Mouse (Mus musculus) heart, embryonic 11.5 days (tissue): ENCODE measurements around the gene Zrsr1. TPM values are rescaled to one million over a fixed set of nuclear protein-coding genes. Genes with fewer than 3 reads are reported as not detected.
A peak's percentile ranks its signal among the peaks of the same experiment; 100 is the strongest.

Source experiments
- ATAC-seq: fragments of 200-750 bp; cut with Nextera tagmentation; replicated peaks from 2 replicates; pipeline ENCODE4 v1.8.0; 2017; ENCODE audit warnings: moderate library complexity; ENCODE audit not compliant: insufficient number of reproducible peaks, low FRiP score, low TSS enrichment
- H3K27ac ChIP-seq: fragments of 300-500 bp; sonication (generic); 2 replicates; pipeline ENCODE4 v1.5.1; 2014; ENCODE audit warnings: mild to moderate bottlenecking, low read depth, low read length
- H3K27me3 ChIP-seq: fragments of 300-500 bp; sonication (generic); 2 replicates; pipeline ENCODE4 v1.6.1; 2014; ENCODE audit warnings: mild to moderate bottlenecking, low read length, mixed read lengths; ENCODE audit not compliant: control insufficient read depth, insufficient read depth
- H3K36me3 ChIP-seq: fragments of 300-500 bp; sonication (generic); 2 replicates; pipeline ENCODE4 v1.6.1; 2014; ENCODE audit warnings: mild to moderate bottlenecking, low read length, moderate library complexity, mixed read lengths; ENCODE audit not compliant: control insufficient read depth, insufficient read depth
- H3K4me1 ChIP-seq: fragments of 300-500 bp; sonication (generic); 2 replicates; pipeline ENCODE4 v1.6.1; 2014; ENCODE audit warnings: low read length; ENCODE audit not compliant: control insufficient read depth, insufficient read depth
- H3K4me2 ChIP-seq: fragments of 300-500 bp; sonication (generic); 2 replicates; pipeline ENCODE4 v1.6.1; 2014; ENCODE audit warnings: mild to moderate bottlenecking, moderate library complexity
- H3K4me3 ChIP-seq: fragments of 300-500 bp; sonication (generic); 2 replicates; pipeline ENCODE4 v1.5.1; 2014; ENCODE audit warnings: low read depth, low read length
- H3K9ac ChIP-seq: fragments of 300-500 bp; sonication (generic); 2 replicates; pipeline ENCODE4 v1.6.1; 2014; ENCODE audit warnings: mild to moderate bottlenecking, low read depth, low read length, moderate library complexity
- H3K9me3 ChIP-seq: fragments of 300-500 bp; sonication (generic); replicated peaks from 2 replicates; pipeline ENCODE4 v1.6.1; 2016; ENCODE audit warnings: low read length; ENCODE audit not compliant: control insufficient read depth
- WGBS: fragments of 180-500 bp; shearing (Covaris S2); extraction: QIAGEN DNeasy Blood & Tissue Kit; methylation state at CpG from one replicate; pipeline ENCODE4 v1.1.7; 2014; ENCODE audit not compliant: insufficient replicate concordance; 5-methylcytosine and 5-hydroxymethylcytosine counted together
- polyA plus RNA-seq: library from polyadenylated mRNA; unstranded; fragments of >200 nt; fragmentation: Nextera tagmentation; extraction: Ambion mirVana; gene quantifications from 2 replicates; pipeline ENCODE4 v1.2.1, GENCODE M21; 2014

The Zrsr1 gene
- 2.2 and 3.1 TPM in 2 replicates for polyA plus RNA-seq

DNA sequence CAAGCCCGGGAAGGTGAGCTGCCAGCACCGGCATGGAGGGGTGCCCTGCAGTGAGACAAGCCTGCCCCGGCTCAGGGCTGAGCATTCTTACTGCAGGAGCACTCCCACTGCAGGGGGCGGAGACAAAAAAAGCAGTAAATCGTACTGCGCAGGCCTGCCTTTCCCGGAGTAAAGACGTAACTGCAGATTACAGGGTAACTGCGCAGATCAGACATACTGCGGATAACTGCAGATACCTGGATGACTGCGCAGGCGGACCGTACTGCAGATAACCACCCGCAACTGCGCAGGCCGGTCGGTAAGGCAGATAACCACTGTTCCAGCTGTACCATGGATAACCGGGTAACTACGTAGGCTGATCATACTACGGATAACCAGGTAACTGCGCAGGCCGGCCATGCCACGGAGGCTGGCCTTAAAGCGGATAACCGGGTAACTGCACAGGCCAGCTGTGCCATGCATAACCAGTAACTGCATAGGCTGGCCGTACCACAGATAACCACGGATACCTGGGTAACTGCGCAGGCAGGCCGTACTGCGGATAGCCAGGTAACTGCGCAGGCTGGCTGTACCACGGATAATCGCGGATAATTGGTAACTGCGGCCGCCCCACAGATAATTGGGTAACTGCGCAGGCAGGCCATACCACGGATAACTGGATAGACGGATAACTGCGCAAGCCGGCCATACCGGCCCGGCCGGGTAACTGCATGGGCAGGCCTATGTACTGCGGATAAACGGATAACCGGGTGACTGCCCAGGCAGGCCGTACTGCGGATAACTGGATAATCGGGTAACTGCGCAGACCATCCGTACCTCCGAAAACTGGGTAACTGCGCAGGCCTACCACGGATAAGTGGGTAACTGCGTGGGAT, at the start of gene Zrsr1:
Gene Zrsr1, plus strand, starts transcription at position 171 of the 875 bp plus-strand sequence.
- peak within 1 kb of the TSS; percentile 78 for H3K4me2 ChIP-seq
- peak within 1 kb of the TSS; percentile 70 for H3K27ac ChIP-seq
- peak within 1 kb of the TSS; percentile 62 for H3K4me3 ChIP-seq
- 50% methylated on average over 56 of the region's 56 CpGs for WGBS
- H3K9me3 ChIP-seq: peaks cover 16% of the 10 kb centered on the region
- peak within 1 kb of the TSS; percentile 67 for H3K9ac ChIP-seq
- ATAC-seq: peak; percentile 83
- H3K36me3 ChIP-seq: peaks cover 9% of the 10 kb centered on the region; the same call in 1 of the 2 replicates
- 0 out of 2 replicates have a peak, but pooled peaks cover 3% of the 10 kb centered on the region for H3K4me1 ChIP-seq
- H3K27me3 ChIP-seq: no peaks in the 10 kb centered on the region

DNA sequence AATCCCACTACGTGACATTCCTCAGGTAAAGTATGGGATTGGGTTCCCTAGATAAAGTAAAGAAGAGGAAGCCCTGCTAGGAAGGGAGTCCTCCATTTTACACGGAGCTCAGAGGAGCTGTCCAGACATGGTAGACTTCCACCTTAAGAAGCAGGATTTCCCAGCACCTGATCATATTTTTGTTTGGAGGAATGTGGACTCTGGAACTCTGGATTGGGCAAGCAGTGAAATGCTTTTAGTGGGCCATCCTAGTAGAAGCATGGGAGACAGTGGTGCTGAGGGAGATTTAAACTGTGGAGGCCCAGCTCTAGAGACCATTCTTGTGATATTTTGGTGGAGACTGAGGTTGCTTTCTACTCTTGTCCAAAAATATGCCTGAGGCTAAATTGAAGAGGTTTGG, 49.3 kb upstream of the Zrsr1 start:
- 62% methylated on average over 2 of the region's 2 CpGs for WGBS
- Histone ChIP-seq H3K4me3 (no peak overlapping the region), H3K36me3 (peaks cover under 1% of the 10 kb centered on the region; the same call in 1 of the 2 replicates), H3K27ac (no peak overlapping the region), H3K9ac (no peak overlapping the region), H3K4me1 (no peaks in the 10 kb centered on the region), H3K9me3 (no peaks in the 10 kb centered on the region), H3K27me3 (no peaks in the 10 kb centered on the region), H3K4me2 (no peak overlapping the region)
- ATAC-seq: no peak

DNA sequence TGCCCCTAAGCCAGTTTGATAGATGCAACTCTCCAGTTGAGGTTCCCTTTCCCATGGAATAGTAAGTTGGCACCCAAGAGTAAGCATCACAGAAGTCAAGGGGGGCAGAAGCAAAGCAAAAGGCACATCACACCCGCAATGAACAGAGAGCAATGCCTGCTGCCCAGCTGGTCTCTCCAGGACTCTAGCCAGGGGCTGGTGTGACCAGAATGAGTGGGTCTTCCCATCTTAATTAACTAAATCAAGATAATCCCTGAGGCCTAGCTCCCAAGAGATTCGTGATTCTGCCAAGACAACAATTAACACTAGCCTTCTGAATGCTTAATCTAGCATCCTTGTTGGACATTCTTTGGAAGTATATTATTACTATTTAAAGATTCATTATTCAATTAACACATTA, 48.2 kb upstream of the Zrsr1 start:
- H3K27me3 ChIP-seq: no peaks in the 10 kb centered on the region
- H3K4me3 ChIP-seq: no peak overlapping the region
- no peak overlapping the region for H3K4me2 ChIP-seq
- no peaks in the 10 kb centered on the region for H3K36me3 ChIP-seq
- ATAC-seq: no peak
- no peaks in the 10 kb centered on the region for H3K9me3 ChIP-seq
- H3K9ac ChIP-seq: no peak overlapping the region
- 76% methylated on average over 2 of the region's 2 CpGs for WGBS
- no peak overlapping the region for H3K27ac ChIP-seq
- H3K4me1 ChIP-seq: no peaks in the 10 kb centered on the region

DNA sequence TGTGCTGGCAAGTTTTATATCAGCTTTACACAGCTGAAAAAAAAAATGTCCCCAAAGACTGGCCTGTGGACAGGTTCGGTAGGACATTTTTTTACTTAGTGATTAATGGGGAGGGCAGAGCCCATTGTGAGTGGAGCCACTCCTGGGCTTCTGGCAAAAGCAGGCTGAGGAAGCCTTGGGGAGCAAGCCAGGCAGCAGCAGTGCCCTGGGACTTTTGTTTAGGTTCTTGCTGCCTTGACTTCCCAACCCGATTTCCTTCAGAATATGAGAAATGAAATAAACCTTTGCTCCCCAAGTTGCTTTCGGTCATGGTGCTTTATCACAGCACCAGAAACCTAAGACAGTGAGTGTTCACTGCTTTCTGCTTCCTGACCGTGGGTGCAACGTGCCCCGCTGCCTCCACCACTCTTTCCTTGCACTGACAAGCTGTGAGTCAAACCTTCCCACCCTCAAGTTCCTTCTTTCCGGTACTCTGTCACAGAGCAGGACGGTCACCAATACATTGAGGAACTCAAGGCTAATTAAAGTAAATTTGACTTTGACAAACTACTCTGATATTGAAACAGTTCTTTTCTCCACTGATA, 43.1 kb upstream of the Zrsr1 start:
- H3K27ac ChIP-seq: no peak overlapping the region
- no peak for ATAC-seq
- no peaks in the 10 kb centered on the region for H3K36me3 ChIP-seq
- no peak overlapping the region for H3K4me2 ChIP-seq
- H3K9me3 ChIP-seq: no peaks in the 10 kb centered on the region
- WGBS: 66% methylated on average over 8 of the region's 8 CpGs
- no peaks in the 10 kb centered on the region for H3K27me3 ChIP-seq
- H3K4me1 ChIP-seq: no peaks in the 10 kb centered on the region
- H3K4me3 ChIP-seq: no peak overlapping the region
- no peak overlapping the region for H3K9ac ChIP-seq

DNA sequence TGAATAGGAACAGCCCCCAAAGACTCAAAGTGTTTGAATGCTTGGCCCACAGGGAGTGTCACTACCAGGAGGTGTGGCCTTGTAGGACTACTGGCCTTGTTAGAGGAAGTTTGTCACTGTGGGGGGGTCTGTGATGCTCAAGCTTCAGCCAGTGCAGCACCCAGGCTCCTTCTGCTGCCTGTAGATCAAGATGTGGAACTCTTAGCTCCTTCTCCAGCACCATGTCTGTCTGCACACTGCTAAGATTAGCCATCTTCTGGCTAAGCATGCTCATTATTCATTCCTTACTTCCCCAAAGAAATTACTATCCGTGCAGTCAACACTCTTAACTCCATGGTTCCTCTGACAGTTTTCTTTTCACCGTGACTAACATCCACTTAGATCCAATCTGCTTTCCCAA, 41.7 kb upstream of the Zrsr1 start:
- Histone ChIP-seq H3K4me3 (no peak overlapping the region), H3K4me1 (no peaks in the 10 kb centered on the region), H3K9ac (no peak overlapping the region), H3K27ac (no peak overlapping the region), H3K27me3 (no peaks in the 10 kb centered on the region), H3K9me3 (no peaks in the 10 kb centered on the region), H3K36me3 (no peaks in the 10 kb centered on the region), H3K4me2 (no peak overlapping the region)
- 70% methylated on average over 2 of the region's 2 CpGs for WGBS
- ATAC-seq: no peak

DNA sequence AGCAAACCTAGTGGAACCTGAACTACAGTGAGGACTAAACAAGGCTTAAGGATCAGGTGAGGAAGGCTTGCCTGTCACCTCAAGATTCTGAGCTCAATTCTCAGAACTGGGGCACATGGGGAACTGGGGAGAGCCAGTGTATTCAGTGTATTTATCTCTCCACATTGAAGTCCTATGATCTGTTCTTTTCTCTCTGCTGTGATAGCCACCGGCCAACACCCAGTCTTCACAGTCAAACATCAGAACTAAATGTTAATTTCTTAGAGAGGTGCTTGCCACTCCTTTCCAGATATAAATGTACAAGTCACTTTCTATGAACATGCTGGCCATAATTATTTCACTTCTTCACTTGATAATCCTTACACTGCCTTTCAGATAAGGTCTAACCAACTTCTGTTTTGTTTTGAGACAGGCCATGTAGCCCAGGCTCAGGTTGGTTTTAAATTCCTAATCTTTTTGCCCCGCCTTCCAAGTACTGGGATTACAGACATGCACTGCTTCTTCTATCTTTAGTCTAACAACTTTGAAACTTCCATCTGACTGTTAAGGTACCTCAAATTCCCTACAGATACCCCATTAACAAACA, 40.4 kb upstream of the Zrsr1 start:
- Histone ChIP-seq H3K36me3 (no peaks in the 10 kb centered on the region), H3K4me2 (no peak overlapping the region), H3K27ac (no peak overlapping the region), H3K27me3 (no peaks in the 10 kb centered on the region), H3K4me3 (no peak overlapping the region), H3K9me3 (no peaks in the 10 kb centered on the region), H3K9ac (no peak overlapping the region), H3K4me1 (peaks cover 3% of the 10 kb centered on the region; the same call in 1 of the 2 replicates)
- 90% methylated on average over 2 of the region's 2 CpGs for WGBS
- no peak for ATAC-seq

DNA sequence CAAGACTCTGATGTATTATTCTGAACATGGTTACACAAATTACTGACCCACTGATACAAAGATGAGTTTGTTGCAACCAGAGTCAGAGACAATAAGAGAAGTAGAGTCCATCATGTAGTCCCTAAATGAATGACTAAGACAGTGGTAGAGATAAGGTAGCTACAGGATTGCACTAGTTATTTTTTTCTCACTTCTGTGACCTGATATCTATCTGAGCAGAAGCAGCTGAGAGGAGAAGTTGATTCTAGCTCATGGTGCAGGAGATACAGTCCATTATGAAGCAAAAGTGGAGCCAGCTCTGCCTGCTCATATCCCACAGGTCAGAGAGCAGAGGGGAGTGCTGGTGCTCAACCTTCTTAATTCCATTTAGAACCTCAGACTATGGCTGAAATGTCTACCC, 39.6 kb upstream of the Zrsr1 start:
- Histone ChIP-seq H3K9me3 (no peaks in the 10 kb centered on the region), H3K4me1 (peaks cover 3% of the 10 kb centered on the region; the same call in 1 of the 2 replicates), H3K9ac (no peak overlapping the region), H3K27me3 (no peaks in the 10 kb centered on the region), H3K27ac (no peak overlapping the region), H3K36me3 (no peaks in the 10 kb centered on the region), H3K4me3 (no peak overlapping the region), H3K4me2 (no peak overlapping the region)
- ATAC-seq: no peak

DNA sequence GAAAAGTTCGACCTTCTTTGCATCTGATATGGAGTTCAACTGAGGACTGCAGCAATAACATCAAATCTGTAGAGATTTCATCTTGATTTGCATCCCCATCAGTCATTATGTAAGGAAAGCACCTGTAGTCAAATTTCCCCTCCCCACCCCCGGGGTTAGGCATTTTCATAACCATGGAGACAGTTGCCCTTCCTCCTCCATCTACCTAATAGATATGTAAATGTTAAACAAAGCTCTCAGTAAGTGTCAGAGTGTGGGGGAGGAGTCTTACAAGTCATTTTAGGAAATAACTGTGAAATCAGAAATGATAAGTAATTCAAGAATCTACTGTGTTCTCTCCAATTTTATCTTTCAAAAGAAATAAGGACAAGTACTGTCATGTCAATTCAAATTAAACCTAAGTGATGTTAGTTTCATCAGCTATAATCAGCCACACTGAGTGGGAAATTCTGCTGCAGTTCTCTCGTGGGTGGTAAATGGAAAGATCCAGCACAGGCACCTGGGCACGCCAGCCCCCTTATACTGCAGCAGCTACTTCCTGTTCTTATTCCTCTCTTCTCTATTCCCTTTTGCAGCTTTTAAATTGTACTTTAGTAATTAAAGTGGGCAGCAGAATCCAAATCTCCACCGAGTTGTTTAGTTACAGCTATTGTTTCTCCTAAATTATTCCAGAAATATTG, 35.2 kb upstream of the Zrsr1 start:
- no peaks in the 10 kb centered on the region for H3K9me3 ChIP-seq
- 68% methylated on average over 5 of the region's 5 CpGs for WGBS

More for the DNA sequence above, 35.2 kb upstream of the Zrsr1 start:
- H3K4me2 ChIP-seq: no peak overlapping the region
- H3K4me1 ChIP-seq: peaks cover 3% of the 10 kb centered on the region; the same call in 1 of the 2 replicates
- no peak overlapping the region for H3K27ac ChIP-seq
- no peak overlapping the region for H3K9ac ChIP-seq
- ATAC-seq: no peak
- H3K4me3 ChIP-seq: no peak overlapping the region
- H3K36me3 ChIP-seq: no peaks in the 10 kb centered on the region
- no peaks in the 10 kb centered on the region for H3K27me3 ChIP-seq
